Mouse (Mus musculus) ES-E14 (cell line): ENCODE results near the gene Pakap. TPM values are rescaled to one million over a fixed set of nuclear protein-coding genes. Genes with fewer than 3 reads are reported as not detected.
"Not testable (repeated sequence)": the region's sequence is repeated elsewhere in the genome, so short reads cannot be mapped to it uniquely, and the experiment has no call there.

Experiments
- DNase-seq: peaks from one replicate; pipeline ENCODE4 v3.0.0-alpha.2; 2013; ENCODE audit warnings: low read depth, low spot score
- H3K27ac ChIP-seq: 2 replicates; pipeline ENCODE4 v1.5.1; 2012; ENCODE audit warnings: low read depth, mild to moderate bottlenecking, low read length, moderate library complexity, mixed read lengths; ENCODE audit not compliant: poor library complexity, insufficient read depth, severe bottlenecking
- H3K36me3 ChIP-seq: 2 replicates; pipeline ENCODE4 v1.6.1; 2012; ENCODE audit warnings: mild to moderate bottlenecking, low read length, moderate library complexity, mixed read lengths; ENCODE audit not compliant: control insufficient read depth, poor library complexity, insufficient read depth, severe bottlenecking
- H3K4me1 ChIP-seq, 2 experiments: fragments of 150-350 bp in 1 of 2; sonication (generic) in 1 of 2; 2 replicates each; pipeline ENCODE4 v1.6.1; 2012; ENCODE audit warnings: low read length in 2 of 2, mild to moderate bottlenecking in 1 of 2, mixed read lengths in 1 of 2; ENCODE audit not compliant: control insufficient read depth in 2 of 2, insufficient read depth in 2 of 2, poor library complexity in 1 of 2
- H3K4me3 ChIP-seq, 2 experiments: fragments of 150-350 bp in 1 of 2; sonication (generic) in 1 of 2; 2 replicates each; pipeline ENCODE4 v1.5.1; 2012; ENCODE audit warnings: low read length in 2 of 2, low read depth in 1 of 2, mild to moderate bottlenecking in 1 of 2, mixed read lengths in 1 of 2; ENCODE audit not compliant: insufficient read depth in 1 of 2, poor library complexity in 1 of 2, severe bottlenecking in 1 of 2
- H3K9ac ChIP-seq: 2 replicates; pipeline ENCODE4 v1.6.1; 2012; ENCODE audit warnings: low read depth, mild to moderate bottlenecking, low read length, mixed read lengths; ENCODE audit not compliant: poor library complexity, insufficient read depth, severe bottlenecking
- H3K9me3 ChIP-seq: fragments of 150-350 bp; sonication (generic); 2 replicates; pipeline ENCODE4 v1.6.1; 2012; ENCODE audit warnings: low read depth, mild to moderate bottlenecking, low read length; ENCODE audit not compliant: control insufficient read depth, insufficient read depth
- CHD2 ChIP-seq: IDR thresholded peaks from 2 replicates; pipeline ENCODE4 v1.6.1; 2014; ENCODE audit warnings: mild to moderate bottlenecking, low read depth, low read length, inconsistent platforms
- HCFC1 ChIP-seq: IDR thresholded peaks from 2 replicates; pipeline ENCODE4 v1.6.1; 2012; ENCODE audit warnings: low read length, inconsistent platforms, borderline replicate concordance; ENCODE audit not compliant: insufficient read depth
- MAFK ChIP-seq: IDR thresholded peaks from 2 replicates; pipeline ENCODE4 v1.6.1; 2014; ENCODE audit warnings: mild to moderate bottlenecking, low read depth, low read length, inconsistent platforms; ENCODE audit not compliant: insufficient read depth
- ZC3H11A ChIP-seq: IDR thresholded peaks from 2 replicates; pipeline ENCODE4 v1.6.1; 2012; ENCODE audit warnings: low read depth, mild to moderate bottlenecking, inconsistent platforms, low read length, borderline replicate concordance
- ZNF384 ChIP-seq: IDR thresholded peaks from 2 replicates; pipeline ENCODE4 v1.6.1; 2012; ENCODE audit warnings: low read depth, low read length, inconsistent platforms
- in situ Hi-C, 2 experiments: fragments of 600-800 bp; cut with MboI; formaldehyde crosslinking; loops; one replicate each; pipeline ENCODE4 v1.15.1; 2025; ENCODE audit warnings: low sequenced_read_pairs in 2 of 2, inconsistent platforms in 1 of 2; ENCODE audit not compliant: unreplicated experiment in 2 of 2
- total RNA-seq: library from RNA; depleted of rRNA; stranded (reverse); fragments of 300-350 nt; gene quantifications from 2 replicates; pipeline ENCODE4 v1.2.3, GENCODE M21; 2012

Gene Pakap
- total RNA-seq, 1 experiment, result 5.8 TPM

- Histone ChIP-seq H3K9me3 (peaks cover 26% of the 10 kb centered on the region), H3K27ac (no peak overlapping the region), H3K9ac (no peak overlapping the region), H3K36me3 (peaks cover 11% of the 10 kb centered on the region), H3K4me1 (no peaks in the 10 kb centered on the region), H3K4me3 (no peak overlapping the region)
- no peak for DNase-seq
- in situ Hi-C loops, result loop anchor here in 1 of 2 experiments (25.0 kb wide), 1 partner anchor 223 kb away; no protein-coding TSS in a partner anchor
- TF ChIP-seq CHD2, result no peak
- no peak for TF ChIP-seq ZC3H11A
- TF ChIP-seq MAFK, result no peak
- TF ChIP-seq ZNF384, result no peak
- TF ChIP-seq HCFC1, result no peak
Measured at GRCm38 (mm10) chr4:57885186-57885585, 317.2 kb downstream of the Pakap start.

DNA sequence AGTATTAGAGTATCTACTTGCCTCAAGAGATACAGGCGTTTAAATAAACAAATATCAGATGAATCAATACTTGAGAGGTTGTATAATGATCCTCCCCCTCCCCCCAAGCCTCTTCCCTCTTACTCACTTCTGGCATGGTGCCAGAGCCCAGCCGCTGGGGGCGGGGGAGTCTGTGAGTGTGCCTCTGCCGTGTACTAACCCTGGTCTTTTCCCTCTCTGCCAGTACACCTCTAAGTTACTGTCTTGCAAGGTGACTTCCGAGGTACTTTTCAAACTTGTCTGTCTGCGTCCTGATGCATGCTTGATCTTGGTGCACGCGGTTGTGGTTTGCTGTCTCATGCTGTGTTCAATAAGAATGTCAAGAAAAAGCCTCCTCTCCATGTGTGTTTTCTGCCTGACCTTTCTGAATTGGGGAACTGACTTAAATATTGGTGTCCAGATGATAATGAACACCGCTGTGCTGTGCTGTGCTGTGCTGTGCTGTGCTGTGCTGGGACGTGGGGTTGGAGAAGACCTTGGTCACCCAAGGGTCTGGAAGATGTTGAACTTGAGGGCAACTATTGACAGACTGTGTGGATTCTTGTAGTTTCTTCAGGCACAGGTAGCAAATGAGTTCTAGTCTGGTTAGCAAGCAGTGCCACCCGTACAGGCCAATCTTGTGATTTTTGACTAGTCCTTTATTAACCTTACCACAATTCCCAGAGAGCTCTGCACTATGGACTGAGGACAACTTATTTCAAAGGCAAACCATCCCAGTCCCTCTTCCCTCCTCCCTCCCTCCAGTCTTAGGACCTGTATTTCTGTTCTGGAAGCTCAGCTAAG lies 318.3 kb downstream of the Pakap start:
- DNase-seq, result no peak
- Histone ChIP-seq H3K27ac (no peak overlapping the region), H3K36me3 (peaks cover 11% of the 10 kb centered on the region), H3K4me1 (no peaks in the 10 kb centered on the region), H3K9me3 (peaks cover 24% of the 10 kb centered on the region), H3K4me3 (no peak overlapping the region), H3K9ac (no peak overlapping the region)
- no peak for TF ChIP-seq ZC3H11A
- TF ChIP-seq HCFC1, result no peak
- in situ Hi-C loops, result loop anchor here in 1 of 2 experiments (25.0 kb wide), 1 partner anchor 224 kb away; no protein-coding TSS in a partner anchor

DNA sequence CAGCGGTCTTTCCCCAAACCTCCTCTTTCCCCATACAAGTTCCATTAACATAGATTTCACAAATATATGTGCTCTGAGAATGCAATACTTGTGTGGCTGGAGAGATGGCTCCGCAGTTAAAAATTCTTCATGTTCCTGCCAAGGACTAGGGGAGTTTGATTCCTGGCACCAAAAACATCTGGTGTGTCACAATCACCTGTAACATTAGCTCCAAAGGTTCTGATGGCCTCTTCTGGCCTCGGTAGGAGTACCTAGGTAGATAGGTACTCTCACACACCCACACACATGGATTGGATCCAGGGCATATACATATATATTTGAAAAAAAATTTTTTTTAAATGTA lies 318.9 kb downstream of the Pakap start:
- DNase-seq, result no peak
- no peaks in the 10 kb centered on the region for H3K4me1 ChIP-seq
- in situ Hi-C loops, result loop anchor here in 1 of 2 experiments (25.0 kb wide), 1 partner anchor 225 kb away; no protein-coding TSS in a partner anchor
- no peak for TF ChIP-seq ZC3H11A
- H3K4me3 ChIP-seq, result no peak overlapping the region
- H3K9ac ChIP-seq, result no peak overlapping the region
- peaks cover 18% of the 10 kb centered on the region for H3K9me3 ChIP-seq
- H3K27ac ChIP-seq, result no peak overlapping the region
- H3K36me3 ChIP-seq, result peaks cover 10% of the 10 kb centered on the region

GRCm38 (mm10) chr4:57888246-57888645 lies 320.3 kb downstream of the Pakap start:
- no peak for DNase-seq
- peaks cover 9% of the 10 kb centered on the region for H3K36me3 ChIP-seq
- H3K4me3 ChIP-seq, result no peak overlapping the region
- in situ Hi-C loops, result loop anchor here in 1 of 2 experiments (25.0 kb wide), 1 partner anchor 226 kb away; no protein-coding TSS in a partner anchor
- TF ChIP-seq ZC3H11A (no peak), ZNF384 (no peak), HCFC1 (no peak), MAFK (no peak), CHD2 (no peak)
- H3K4me1 ChIP-seq, result no peaks in the 10 kb centered on the region
- no peak overlapping the region for H3K9ac ChIP-seq
- peaks cover 5% of the 10 kb centered on the region for H3K9me3 ChIP-seq
- H3K27ac ChIP-seq, result no peak overlapping the region

DNA sequence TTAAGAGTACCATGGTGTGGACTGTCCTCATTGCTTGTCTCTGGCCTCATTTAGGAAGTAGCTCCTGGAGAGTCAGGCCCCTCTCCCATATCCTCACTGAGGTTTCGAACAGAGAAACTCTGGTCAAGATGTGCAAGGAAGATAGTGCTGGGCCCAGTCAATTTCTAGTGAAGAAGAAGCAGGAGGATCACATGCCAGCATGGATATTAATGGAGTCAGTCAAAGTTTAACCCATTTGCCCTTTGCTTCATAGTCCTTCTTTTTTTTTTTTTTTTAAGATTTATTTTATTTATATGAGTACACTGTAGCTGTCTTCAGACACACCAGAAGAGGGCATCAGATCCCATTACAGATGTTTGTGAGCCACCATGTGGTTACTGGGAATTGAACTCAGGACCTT lies 321.0 kb downstream of the Pakap start:
- H3K4me1 ChIP-seq, H3K4me3 ChIP-seq, H3K9me3 ChIP-seq, H3K27ac ChIP-seq, H3K36me3 ChIP-seq, DNase-seq, H3K9ac ChIP-seq: not testable (repeated sequence)
- in situ Hi-C loops, result loop anchor here in 1 of 2 experiments (25.0 kb wide), 1 partner anchor 227 kb away; no protein-coding TSS in a partner anchor
